Comparison of ENCODE assay signal across 8 mouse cellular contexts in genomic region chr17:70835071-70835790, GRCm38 (mm10). TPM values are rescaled to one million over a fixed set of nuclear protein-coding genes. Genes with fewer than 3 reads are reported as not detected.
DNase-seq lines count a peak whose midpoint lies in the region; ATAC-seq lines count a peak whose summit lies in the region.

No protein-coding gene starts in this region.

- H3K4me2 ChIP-seq in forebrain, embryonic 14.5 days (ENCODE audit: low read length), result peak overlapping the region; percentile 93
- H3K4me2 ChIP-seq in liver, embryonic 11.5 days, result peak overlapping the region; percentile 70

- peak; percentile 33; the same call in 1 of the 2 replicates for ATAC-seq in forebrain, embryonic 14.5 days
- ATAC-seq in liver, embryonic 11.5 days (replicated peaks; ENCODE audit: low FRiP score), result no peak

- H3K9ac ChIP-seq in forebrain, embryonic 14.5 days (ENCODE audit: low read length), result peak overlapping the region; percentile 68
- H3K9ac ChIP-seq in liver, embryonic 11.5 days (ENCODE audit: low read depth, low read length), result 0 out of 2 replicates have a peak overlapping the region, but pooled peaks have one; percentile 38

- H3K9me3 ChIP-seq in forebrain, embryonic 14.5 days (replicated peaks; ENCODE audit: control insufficient read depth, low read length), result no peaks in the 10 kb centered on the region
- no peaks in the 10 kb centered on the region for H3K9me3 ChIP-seq in liver, embryonic 11.5 days (ENCODE audit: control insufficient read depth, low read length)

- H3K27ac ChIP-seq in forebrain, embryonic 14.5 days (ENCODE audit: low read depth, low read length), result no peak overlapping the region
- no peak overlapping the region for H3K27ac ChIP-seq in liver, embryonic 11.5 days (ENCODE audit: low read depth, low read length)

- H3K4me1 ChIP-seq in forebrain, embryonic 14.5 days (ENCODE audit: control insufficient read depth, insufficient read depth, low read length), result peaks cover 8% of the 10 kb centered on the region
- peaks cover 5% of the 10 kb centered on the region; the same call in 1 of the 2 replicates for H3K4me1 ChIP-seq in liver, embryonic 11.5 days (replicated peaks; ENCODE audit: control insufficient read depth, insufficient read depth, low read length)

- peak; percentile 39 for DNase-seq in A20 (ENCODE audit: low read depth, low spot score)
- peak; percentile 23 for DNase-seq in CD4-positive helper T cell, adult 2 months (ENCODE audit: low read depth, low spot score)
- DNase-seq in forebrain, embryonic 14.5 days (ENCODE audit: low spot score), result peak; percentile 45
- no peak for DNase-seq in liver, embryonic 11.5 days (ENCODE audit: low spot score)
- no peak for DNase-seq in adrenal gland, postnatal 36 days
- DNase-seq in adrenal gland, adult 18-20 months (ENCODE audit: low spot score in 2 of 2), result no peak
- DNase-seq in MN1 (ENCODE audit: low spot score), result no peak
- no peak for DNase-seq in right cerebral cortex, adult 18-20 months

- peak overlapping the region; percentile 43 for H3K4me3 ChIP-seq in forebrain, embryonic 14.5 days (ENCODE audit: low read depth, low read length)
- peak overlapping the region; percentile 44 for H3K4me3 ChIP-seq in liver, embryonic 11.5 days (ENCODE audit: low read depth, low read length)

- no peaks in the 10 kb centered on the region for H3K36me3 ChIP-seq in forebrain, embryonic 14.5 days (ENCODE audit: control insufficient read depth, insufficient read depth, low read length)
- no peaks in the 10 kb centered on the region for H3K36me3 ChIP-seq in liver, embryonic 11.5 days (ENCODE audit: control insufficient read depth, insufficient read depth, low read length)

- WGBS in forebrain, embryonic 14.5 days, result 2% methylated on average over 10 of the region's 10 CpGs
- WGBS in liver, embryonic 11.5 days, result 9% methylated on average over 10 of the region's 10 CpGs

- H3K27me3 ChIP-seq in forebrain, embryonic 14.5 days (replicated peaks; ENCODE audit: control insufficient read depth, insufficient read depth, low read length), result no peaks in the 10 kb centered on the region
- peaks cover 11% of the 10 kb centered on the region for H3K27me3 ChIP-seq in liver, embryonic 11.5 days (replicated peaks; ENCODE audit: control insufficient read depth, insufficient read depth, low read length)

RNA-seq across cellular contexts. Expression of gene Tgif1, which starts 18.1 kb away (rescaled TPM):
- polyA plus RNA-seq in forebrain, embryonic 14.5 days (2014; fragmentation: Nextera tagmentation; extraction: Ambion mirVana), result 12.9 and 13.6 TPM in 2 replicates
- 26.6 and 30.8 TPM in 2 replicates for polyA plus RNA-seq in liver, embryonic 11.5 days (2014; fragmentation: Nextera tagmentation; extraction: Ambion mirVana)
- total RNA-seq in adrenal gland, postnatal 36 days (2021), result 10 to 100 TPM; 42.0 to 48.8 TPM
- total RNA-seq in adrenal gland, adult 18-20 months (2021), result 10 to 100 TPM; 42.5 to 58.2 TPM

Comparison
In these comparisons a context has a peak if more than half of its experiments do, and no peak if none do; other contexts are left out.
1. DNase-seq: peak in A20 (single experiment), CD4-positive helper T cell, adult 2 months (single experiment) and forebrain, embryonic 14.5 days (single experiment); none in liver, embryonic 11.5 days (single experiment), adrenal gland, postnatal 36 days (0 of 2), adrenal gland, adult 18-20 months (0 of 2), MN1 (single experiment) and right cerebral cortex, adult 18-20 months (single experiment).